Mouse (Mus musculus) lung, postnatal 10 days (tissue): ENCODE data around the gene Clec2e.
A peak's percentile ranks its signal among the peaks of the same experiment; 100 is the strongest.
"Not testable (repeated sequence)": the region's sequence is repeated elsewhere in the genome, so short reads cannot be mapped to it uniquely, and the experiment has no call there.

Experiments used
- DNase-seq: peaks from one replicate; pipeline ENCODE4 v3.0.0; 2021

Gene Clec2e

DNA sequence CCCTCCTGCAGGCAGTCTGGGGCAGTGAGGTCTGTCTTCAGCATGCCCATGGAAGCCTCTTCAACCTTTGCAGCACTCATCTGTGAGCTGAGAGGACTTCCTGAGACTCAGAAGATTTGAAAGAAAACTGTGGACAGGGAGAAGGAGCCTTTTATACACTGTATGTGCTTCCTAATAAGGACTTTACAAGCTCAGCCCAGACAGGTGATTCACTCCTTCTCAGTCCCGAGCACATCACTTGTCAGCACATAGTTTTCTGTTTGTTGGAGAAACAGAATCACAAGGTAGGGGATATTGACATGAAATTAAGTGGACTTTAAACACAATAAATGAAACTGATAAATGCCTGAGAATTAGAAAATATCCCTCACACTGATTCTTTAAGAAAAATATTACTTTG lies at the start of gene Clec2e:
Gene Clec2e (minus strand): TSS at position 120 of the 400 bp plus-strand sequence.
- DNase-seq: not testable (repeated sequence)

DNA sequence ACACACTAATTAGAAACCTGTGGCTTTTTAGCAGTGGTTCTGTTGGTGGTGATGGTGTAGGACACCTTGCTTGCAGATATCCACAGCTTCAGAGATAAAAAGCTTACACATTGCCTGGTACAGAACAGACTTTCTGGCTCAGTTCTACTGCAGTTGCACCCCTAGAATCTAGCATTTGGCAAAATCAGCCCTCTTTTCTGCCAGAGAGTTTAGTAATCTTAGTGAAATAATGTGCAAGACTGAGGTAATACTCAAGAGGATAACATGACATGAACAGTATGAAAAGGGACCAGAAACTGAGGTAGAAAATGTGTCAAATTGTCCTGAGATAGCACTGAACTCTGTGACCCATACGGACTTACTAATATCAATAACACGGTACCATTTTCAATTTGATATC lies 46.1 kb upstream of the Clec2e start:
- no peak for DNase-seq

GRCm38 (mm10) chr6:129132604-129133341 lies 32.1 kb upstream of the Clec2e start:
- DNase-seq: no peak

DNA sequence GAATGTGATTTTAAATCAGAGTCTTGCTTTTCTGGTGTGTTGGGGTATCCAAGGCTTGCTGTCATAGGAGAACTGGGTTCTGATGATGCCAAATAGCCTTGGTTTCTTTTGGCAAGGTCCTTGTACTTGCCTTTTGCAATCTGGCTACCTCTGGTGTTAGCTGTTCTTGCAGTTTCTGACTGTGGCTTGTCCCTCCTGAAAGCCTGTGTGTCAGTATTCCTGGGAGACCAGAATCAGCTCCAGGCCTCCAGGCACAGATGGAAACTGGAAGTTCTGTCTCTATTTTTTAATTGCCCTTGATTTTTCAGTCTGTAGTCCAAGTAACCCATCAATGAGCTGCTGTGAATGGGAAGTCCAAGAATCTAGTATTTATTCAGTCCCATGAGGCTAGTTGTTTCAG lies 26.1 kb upstream of the Clec2e start:
- no peak for DNase-seq

DNA sequence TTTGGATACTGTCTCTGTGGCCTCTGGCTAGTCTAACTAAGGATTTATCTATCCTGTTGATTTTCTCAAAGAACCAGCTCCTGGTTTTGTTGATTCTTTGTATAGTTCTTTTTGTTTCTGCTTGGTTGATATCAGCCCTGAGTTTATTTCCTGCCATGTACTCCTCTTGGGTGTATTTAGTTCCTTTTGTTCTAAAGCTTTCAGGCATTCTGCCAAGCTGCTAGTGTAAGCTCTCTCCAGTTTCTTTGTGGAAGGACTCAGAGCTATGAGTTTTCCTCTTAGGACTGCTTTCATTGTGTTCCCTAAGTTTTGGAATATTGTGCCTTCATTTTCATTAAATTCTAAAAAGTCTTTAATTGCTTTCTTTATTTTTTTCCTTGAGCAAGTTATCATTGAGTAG lies 23.8 kb upstream of the Clec2e start:
- DNase-seq: peak; percentile 19

- no peak for DNase-seq
These were observed 15.5 kb upstream of the Clec2e start for GRCm38 (mm10) chr6:129116223-129116622.

- DNase-seq: not testable (repeated sequence)
These were observed 13.5 kb upstream of the Clec2e start for GRCm38 (mm10) chr6:129114237-129114636.

DNA sequence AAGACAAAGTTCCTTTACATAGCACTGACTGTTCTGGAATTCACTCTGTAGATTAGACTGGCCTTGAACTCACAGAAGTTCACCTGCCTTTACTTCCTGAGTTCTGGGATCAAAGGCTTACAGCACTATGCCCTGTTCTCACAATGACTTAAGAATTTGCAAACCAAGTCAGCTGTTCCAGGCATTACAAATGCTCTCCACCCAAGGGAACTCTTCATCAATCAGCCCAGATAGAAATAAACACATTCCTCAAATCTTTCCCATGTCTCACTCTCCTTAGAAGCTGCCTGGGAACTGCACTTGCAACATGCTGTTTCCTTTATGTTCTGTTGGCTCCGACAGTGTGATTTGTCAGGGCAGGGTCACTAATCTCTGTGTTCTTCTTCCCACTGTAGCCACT lies 13.1 kb upstream of the Clec2e start:
- DNase-seq: peak; percentile 30

GRCm38 (mm10) chr6:129113030-129113673 lies 12.4 kb upstream of the Clec2e start:
- DNase-seq: peak; percentile 20

- peak; percentile 52 for DNase-seq
These were observed 11.8 kb upstream of the Clec2e start for GRCm38 (mm10) chr6:129112526-129112925.

GRCm38 (mm10) chr6:129107916-129108315 lies 7.2 kb upstream of the Clec2e start:
- DNase-seq: no peak

DNA sequence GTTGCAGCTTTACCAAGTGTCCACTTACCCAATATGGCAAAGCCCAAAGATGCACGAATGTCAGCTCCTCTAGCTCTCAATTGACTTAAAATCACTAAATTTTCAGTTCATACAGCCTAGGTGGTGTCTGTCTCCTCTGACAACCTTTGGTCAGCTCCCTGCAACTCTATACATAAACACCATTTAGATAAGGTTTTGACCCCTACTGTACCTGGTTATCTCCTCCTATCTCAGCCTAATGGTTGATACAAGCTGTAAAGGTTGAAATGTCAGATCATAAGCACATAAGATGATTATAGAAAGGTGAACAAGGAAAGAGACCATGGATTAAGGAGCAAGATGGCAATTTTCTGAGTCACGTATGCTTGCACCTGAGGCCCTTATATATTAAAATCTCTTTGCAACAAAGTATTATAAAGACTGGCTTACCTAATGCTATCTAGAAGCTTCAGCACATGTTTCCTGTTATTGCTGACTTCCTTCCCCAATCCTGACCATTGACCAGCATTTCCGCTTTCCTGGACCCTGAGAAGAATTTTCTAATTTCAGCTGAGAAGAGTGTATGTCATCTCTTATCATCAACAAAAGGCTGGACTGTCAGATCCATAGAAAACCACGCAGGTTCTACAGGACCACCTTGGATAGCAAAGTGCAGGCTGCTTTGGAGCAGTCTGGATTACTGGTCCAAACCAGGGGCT lies 2.3 kb upstream of the Clec2e start:
- DNase-seq: peak; percentile 21

- no peak for DNase-seq
These were observed 891 bp upstream of the Clec2e start for GRCm38 (mm10) chr6:129101604-129102003.

DNA sequence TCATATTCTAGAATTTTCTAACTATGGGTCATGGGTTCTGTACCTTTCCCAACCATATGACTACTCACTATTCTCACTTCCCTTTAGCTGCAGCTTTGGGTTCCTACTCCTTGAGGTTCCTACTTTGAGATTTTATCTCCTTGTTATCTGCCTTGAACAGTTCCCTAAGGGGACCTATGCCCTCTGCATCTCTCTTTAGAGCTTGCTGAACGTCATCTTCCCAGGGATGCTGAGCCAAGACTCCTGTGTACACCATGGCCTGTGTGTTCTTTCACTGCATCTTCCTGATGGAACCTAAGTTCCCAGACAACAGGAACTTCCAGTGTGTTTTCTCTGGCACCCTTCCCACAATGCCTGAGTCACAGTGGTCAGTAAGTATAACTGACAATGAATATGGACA lies 2.8 kb downstream of the Clec2e start:
- peak; percentile 43 for DNase-seq

- DNase-seq: peak; percentile 61
These were observed 5.5 kb downstream of the Clec2e start for GRCm38 (mm10) chr6:129095166-129095565.

DNA sequence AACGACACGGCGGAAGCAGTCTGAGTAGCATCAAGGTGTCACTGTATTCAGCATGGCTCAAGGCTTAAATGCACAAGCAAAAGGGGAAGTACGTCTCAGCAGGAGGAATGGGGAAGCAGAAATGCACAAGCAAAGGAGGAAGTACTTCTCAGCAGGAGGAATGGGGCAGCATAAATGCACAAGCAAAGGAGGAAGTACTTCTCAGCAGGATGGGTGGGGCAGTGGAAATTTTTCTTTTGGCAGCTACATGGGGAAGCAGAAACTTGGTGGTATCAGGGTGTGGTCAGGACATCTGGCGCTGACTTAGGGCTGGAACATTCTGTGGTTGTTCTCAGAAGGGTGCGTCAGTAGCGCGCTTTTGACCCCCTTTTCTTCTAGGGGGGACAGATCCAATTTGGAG lies 12.1 kb downstream of the Clec2e start:
- not testable (repeated sequence) for DNase-seq

GRCm38 (mm10) chr6:129088161-129088560 lies 12.6 kb downstream of the Clec2e start:
- DNase-seq: peak; percentile 55

GRCm38 (mm10) chr6:129086031-129086430 lies 14.7 kb downstream of the Clec2e start:
- not testable (repeated sequence) for DNase-seq

GRCm38 (mm10) chr6:129085098-129085497 lies 15.6 kb downstream of the Clec2e start:
- no peak for DNase-seq

DNA sequence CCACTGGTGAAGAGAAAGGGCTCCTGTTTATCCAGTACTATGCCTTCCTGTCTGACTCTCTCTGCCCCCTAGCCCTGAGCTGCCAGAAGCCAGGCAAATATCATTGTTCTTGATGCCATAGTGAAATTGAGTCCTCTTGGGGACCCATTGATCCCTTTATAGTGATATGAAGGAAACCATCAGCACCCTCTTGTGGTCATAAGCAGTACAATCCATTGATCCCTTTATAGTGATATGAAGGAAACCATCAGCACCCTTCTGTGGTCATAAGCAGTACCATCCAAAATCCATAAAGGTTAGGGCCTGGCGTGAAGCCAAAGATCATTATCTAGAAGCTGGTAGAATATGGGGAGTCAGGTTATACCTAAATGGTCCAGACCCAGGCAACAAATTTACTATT lies 33.7 kb downstream of the Clec2e start:
- peak; percentile 69 for DNase-seq

DNA sequence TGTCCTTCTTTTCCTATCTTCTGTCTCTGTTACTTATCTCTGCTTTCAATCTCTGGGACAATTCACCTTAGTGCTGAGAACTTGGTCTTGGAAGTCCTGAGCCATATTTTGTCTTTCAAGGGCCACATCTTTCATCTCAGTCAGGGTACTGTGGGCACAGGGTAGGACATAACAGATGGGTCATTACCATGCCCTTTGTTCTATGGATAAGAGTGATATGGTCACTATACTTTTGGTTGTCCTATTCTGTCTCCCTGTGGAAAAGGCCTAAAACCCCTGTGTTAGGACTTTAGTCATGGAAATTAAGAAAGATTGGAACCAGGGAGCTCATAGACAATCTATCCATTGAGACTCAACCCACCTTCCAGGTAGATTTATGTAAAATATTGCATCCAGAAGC lies 34.2 kb downstream of the Clec2e start:
- no peak for DNase-seq

- no peak for DNase-seq
These were observed 34.9 kb downstream of the Clec2e start for GRCm38 (mm10) chr6:129065857-129066256.

- no peak for DNase-seq
These were observed 35.3 kb downstream of the Clec2e start for GRCm38 (mm10) chr6:129065407-129065806.

GRCm38 (mm10) chr6:129058013-129058412 lies 42.7 kb downstream of the Clec2e start:
- DNase-seq: no peak
